Mouse (Mus musculus) urinary bladder, postnatal 14 days (tissue): ENCODE measurements around the gene Slc16a7.

Source experiments
- DNase-seq: peaks from one replicate; pipeline ENCODE4 v3.0.0; 2021; ENCODE audit warnings: low spot score

The Slc16a7 gene

DNA sequence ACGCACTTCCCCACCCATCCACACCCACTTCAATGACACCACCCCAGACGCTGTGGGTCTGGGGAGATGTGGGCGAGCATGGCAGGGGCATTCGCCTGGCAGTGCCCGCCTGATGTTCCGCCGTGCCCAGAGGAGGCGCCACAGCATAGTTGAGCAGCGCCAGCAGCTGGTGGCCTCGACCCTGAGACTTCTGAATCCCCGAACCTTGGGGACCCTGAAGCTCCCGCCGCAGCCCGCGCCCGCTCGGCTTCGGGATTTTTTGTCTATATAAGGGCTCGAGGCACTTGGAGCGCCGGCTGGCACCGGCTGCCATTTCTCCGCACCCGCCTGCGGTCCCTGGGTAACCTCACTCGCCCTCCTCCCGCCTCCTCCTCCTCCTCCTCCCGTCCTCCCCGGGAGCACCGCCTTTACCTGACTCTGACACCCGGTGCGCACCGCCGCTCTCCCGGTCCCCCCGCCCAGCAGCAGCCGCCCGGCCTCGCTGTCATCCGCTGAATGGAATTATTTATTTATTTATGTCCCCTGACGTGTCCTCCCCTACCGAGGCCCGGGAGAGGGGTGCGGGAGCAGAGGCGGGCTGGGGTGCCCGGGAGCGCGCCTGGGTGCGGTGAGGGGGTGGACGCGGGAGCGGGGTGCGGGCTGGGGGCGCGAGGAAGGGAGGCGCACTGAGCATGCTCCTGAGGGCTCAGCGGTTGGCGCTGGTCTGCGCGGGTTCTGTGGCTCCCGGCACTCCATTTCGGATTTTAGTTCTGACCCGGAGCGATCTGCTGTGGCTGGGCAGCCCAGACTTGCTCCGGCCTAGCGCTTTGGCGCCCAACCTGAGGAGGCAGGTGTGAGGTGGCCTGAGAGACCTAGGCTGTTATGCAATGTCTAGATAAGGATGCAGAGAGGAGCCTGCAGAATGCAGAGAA is at the start of gene Slc16a7:
Slc16a7 (minus strand) TSS at position 590 of the 911 bp plus-strand sequence.
- peak; percentile 86 for DNase-seq

DNA sequence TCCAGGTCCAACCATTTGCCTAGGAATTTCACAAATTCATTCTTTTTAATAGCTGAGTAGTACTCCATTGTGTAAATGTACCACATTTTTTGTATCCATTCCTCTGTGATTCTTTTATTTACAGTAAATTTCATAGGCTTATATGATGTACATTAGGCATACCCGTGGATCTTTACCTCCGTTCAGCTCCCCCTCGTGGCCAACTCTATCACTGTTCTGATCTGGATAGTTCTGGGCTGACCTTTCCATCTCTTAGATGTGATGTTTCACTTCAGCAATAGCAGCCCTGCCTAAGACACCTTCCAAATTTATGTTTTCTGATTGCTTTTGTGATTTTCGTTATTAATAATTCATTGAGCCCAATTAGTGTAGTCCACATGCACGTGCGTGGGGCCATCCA is 29.5 kb upstream of the Slc16a7 start:
- no peak for DNase-seq

DNA sequence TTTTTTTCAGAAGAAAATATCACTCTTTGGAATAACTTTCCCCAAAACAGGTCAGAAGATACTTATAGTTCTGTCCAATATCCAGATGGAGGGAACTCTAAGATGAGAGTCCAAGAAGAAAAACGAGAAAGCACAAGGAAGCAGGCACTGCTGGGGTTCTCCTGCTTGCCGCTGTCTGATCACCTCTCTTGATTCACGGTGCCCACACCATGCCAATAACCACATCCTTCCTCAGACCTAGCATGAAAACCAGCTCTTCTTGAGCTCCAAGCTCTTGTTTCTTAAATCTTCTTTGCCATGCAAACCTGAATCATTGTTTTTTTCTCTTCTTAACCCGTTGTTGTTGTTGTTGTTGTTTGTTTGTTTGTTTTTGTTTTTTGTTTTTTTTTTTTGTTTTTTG is 10.5 kb upstream of the Slc16a7 start:
- DNase-seq = no peak

DNA sequence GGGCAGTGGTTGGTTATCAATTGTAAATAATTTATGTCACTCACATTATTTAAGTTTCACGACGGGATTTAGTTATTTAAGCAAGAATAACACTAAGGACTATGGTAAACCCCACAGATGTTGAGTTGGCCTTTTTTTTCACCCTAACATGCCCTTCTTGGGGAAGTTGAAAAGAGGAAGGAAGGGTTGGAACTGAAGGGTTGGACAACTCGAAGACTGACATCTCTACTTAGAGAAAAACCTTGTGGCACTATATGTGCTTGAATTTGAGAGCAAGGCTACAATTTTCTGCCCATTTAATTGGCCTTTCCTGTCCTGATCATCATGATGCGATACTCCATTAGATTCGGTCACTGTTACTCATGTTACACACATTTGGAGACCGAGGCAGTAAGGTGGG is 746 bp upstream of the Slc16a7 start:
- no peak for DNase-seq

DNA sequence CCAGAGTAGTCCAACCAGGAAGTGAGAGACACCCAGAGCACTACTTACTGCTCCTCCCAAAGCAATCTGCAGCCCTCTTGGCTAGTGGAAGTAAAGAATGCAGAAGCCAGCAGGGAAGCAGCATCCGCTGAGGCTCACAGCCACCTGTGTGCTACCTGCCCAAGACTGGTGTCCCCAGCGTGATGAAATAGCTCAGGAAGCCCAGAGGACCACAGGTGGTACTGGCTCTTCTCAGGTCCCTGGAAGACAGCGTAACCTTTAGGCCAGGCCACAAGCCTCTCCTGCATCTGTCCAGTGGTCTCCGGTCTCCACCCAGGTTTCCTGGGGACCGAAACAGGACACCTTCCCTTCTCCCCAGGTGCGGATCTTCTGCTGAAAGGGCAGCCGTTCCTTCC is 787 bp downstream of the Slc16a7 start:
- DNase-seq = no peak

DNA sequence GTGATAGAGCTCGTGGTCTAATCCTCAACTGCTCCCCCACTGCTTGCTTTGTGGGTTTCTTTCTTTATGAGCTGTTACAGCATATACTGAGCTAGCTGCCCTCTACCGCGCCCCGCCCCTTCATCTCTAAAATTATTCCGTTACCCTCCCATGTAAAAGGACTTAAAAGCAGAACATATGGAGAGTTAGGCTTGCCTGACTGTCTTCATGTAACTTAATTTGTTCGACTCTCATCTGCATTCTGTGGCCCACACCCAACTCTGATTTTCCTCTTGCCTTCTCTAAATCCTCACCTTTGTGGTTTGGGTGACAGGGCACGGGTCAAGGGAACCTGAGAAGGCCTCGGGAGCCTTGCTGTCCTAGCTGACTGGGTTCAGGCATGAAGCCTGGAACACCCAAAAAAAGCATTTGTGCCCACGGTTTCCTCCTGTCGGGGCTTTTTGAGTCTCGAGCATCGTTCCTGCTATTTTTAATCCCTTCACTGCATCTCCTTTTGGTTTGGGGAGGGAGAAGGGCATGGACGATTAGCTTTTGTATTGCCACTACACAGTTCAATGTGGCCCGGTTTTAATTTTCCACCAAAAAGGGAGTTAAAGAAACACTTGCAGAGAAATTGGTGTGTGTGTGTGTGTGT is 1.4 kb downstream of the Slc16a7 start:
- DNase-seq = no peak

DNA sequence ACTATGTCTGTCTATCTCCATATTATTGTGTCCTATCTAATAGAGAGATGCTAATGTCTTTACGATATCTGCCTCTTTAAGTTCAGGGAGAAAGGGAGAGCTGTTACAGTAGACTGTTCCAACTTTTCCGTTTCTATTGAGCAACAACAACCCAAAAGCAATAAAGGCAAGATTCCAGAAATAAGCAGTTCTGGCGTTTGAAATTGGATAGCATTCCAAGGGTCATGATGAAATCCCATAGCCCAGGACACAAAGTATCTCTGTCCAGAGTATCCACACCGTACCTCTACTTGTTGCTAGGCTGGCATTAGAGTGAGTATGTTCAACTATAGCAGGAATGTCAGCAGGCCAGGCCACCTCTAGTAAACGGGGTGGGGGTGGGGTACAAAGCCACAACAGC is 13.7 kb downstream of the Slc16a7 start:
- no peak for DNase-seq

DNA sequence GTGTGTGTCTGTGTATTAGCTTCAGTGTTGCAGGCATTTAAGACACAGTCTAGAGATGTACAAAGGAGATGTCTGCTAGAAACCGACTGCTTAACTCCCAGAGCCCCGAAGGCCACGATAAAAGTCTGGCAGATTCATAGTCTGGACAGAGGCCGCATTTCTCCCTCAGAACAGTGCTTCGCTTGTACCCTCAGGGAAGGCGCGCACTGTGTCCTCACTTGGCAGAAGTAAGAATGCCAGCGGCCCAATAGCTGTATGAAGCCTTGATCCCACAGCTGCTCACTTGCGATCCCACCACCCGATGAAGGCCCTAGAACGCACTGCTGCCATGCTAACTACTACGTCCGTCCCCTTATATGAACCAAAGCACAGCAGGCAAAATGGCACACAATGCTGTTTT is 16.6 kb downstream of the Slc16a7 start:
- no peak for DNase-seq

DNA sequence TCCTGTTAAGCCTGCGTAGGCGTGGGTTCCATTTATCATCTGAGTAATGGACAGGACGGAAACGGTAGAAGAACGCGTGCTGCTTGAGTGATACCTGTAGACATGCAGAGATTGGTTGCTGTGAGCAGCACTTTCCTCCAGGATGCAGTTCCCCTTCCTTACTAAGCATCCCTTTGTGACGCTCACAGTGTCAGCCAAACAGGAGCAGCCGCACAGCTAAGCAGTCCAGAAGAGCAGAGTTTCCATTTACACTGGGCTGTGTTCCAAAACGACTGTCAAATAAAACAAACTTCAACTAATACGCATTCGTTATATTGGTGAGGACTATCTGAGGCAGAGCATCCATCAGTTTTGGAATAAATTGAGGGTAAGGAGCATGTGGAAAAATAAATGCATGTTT is 17.8 kb downstream of the Slc16a7 start:
- no peak for DNase-seq

DNA sequence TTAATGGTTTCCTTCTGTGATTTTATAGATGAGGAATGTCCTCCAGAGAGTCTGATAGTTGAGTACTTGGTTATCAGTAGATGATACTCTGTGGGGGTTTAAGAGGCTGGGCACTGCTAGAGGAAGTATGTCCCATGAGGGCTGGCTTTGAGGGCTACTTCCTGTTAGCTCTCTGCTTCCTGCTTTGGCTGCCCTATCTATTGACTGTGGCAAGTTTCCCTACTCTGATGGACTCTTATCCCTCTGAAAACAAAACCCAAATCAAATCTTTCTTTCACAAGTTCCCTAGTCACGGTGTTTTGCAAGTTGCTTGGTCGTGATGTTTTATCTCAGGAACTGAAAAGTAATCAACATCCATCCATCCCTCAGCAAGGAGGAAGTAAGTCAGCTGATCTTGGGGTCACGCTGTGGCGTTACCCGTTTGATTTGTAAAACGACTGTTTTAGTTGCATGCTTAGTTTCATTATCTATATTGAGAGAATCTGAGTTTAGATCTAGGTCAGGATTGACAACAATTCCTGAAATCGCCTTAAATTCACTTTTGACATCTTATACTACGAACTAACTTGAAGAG is 19.1 kb downstream of the Slc16a7 start:
- DNase-seq = no peak

DNA sequence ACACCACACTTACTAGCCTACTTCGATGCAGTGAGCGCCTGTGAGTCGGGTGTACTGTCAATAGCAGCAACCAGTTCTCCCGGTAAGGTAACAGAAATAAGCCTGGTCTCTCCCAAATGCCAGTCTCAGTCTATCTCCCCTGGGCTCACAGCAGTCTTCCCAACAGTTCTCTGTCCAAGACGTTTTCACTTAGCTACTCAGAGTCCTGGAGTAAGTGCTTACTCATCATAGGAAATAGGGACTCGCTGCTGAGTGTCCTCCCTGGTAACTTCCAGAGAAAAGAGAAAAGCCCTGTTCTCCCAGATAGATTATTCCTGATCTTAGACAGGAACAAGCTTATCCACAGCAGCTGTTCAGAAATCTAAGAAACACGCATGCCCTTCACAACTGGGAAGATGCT is 30.8 kb downstream of the Slc16a7 start:
- no peak for DNase-seq

DNA sequence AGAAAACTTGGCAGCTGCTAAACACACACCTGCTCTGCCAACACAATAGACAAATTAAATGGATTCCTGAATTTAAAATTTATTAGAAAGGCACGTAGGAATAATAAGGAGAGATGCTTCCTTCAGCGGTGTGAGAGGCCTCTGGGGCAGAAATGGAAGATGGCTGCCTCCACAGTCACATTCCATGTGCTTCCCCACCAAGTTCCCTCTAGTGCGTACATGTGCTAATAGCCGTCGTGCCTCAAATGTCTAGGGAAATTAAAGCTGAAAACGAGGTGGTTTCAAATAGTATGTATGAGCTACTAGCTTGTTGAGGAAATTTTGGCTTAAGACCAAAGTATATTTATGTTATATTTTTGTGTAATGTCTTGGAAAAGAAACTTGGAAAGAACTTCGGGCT is 36.5 kb downstream of the Slc16a7 start:
- no peak for DNase-seq

DNA sequence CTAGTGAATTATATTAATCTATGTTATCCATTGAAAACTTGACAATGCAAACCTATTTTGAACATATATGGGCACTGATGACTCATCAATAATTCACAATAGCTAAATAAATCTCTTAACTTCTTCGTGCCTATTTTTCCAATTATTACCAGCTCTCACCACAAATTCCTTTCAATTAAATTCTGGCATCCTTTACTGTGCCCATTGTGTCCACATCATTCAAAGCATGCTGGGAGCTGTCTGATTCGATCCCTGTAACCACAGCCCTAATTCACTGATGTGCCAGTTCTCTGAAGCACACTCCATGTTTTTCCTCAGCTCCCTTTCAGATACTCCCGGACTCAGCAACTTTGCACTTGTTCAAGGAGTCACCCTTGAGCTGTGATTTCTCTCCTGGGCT is 41.1 kb downstream of the Slc16a7 start:
- no peak for DNase-seq

DNA sequence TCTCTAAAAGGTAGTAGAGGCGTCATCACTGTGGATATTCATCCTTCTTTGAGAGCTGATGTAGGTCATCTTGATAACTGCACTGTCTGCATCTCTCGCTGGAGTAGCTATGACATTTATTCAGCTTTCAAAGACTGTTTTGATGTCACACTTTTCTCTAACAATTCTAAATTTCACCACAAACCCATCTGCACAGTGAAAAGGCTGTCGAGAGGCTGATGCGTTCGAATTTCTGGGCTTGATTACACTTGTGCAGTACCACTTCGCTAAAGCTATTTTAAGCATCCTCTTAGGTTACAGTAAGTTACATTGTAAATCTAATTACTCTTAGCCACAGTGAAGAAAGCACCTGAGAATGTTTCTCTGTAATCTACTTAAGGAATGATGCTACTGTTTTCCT is 42.1 kb downstream of the Slc16a7 start:
- DNase-seq = no peak

DNA sequence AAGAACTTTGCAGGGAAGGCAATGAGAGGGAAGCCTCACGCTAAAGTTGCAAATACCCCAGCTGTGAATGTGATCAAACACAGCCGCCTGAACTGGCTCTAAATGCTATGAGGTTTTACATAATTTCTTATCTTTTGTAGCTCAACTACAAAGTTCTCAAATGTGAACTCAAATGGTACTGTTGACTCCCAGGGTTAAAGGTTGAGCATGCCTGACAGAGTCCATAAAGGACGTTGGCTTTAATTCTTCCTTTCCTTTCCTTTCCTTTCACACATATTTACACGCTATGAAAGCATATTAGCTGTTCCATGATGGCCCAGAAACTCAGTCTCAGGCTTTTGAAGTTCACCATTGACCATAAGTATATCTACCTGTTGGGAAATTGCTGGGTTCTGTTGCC is 42.9 kb downstream of the Slc16a7 start:
- DNase-seq = no peak

DNA sequence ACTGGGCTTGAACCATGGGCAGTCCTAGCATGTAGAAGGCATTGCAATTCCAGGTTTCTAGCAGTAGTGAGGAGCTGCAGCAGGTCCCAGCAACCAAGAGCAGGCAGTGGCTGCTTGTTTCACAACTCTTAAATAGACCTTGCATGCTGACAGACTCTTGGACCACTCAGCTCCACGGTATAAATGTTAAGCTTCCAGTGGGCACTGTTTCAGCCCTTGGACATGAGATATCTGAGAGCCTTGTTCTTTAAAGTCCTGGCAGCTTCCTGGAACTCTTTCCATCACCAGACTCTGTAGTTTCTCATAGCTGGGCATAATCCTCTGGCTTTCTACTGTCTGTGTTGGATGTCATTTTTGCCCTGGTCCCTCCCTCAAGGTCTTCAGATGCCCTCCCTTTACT is 43.7 kb downstream of the Slc16a7 start:
- no peak for DNase-seq

DNA sequence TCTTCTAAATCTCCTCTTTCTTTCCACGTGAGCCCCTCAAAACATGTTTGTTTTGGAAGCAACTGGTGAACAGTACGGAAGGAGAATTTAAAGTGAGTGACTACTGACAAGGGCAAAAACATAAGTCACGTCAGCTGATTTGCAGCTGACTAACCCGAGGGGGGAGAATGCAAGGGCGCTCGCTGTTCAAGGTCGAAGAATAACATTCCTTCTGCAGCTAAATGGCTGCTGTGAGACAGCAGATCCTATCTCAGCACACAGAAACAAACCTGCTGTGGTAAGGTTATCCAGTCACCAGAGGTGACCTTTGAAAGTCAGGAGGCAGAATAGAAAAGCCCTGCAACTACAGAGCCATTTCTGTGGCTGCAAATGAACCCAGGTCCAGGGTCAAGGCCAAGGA is 47.1 kb downstream of the Slc16a7 start:
- no peak for DNase-seq

DNA sequence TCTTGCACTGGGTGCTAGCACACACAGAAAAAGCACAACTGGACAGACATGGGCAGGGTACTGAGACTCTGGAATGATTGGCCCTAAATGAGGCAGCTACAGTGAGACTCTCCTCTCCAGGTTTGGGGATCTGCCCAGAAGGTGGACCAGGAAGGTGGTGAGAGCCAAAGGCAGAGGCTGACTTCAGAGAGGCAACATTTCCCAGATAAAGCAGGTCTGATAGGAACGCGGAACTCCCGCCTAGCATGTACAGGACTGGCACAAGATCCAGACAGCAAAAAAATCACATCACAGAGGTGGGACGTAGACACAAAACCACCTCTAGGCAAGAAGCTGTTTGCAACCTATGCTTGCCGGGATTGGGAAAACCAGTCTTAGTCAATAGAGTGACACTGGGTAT is 55.5 kb downstream of the Slc16a7 start:
- no peak for DNase-seq

DNA sequence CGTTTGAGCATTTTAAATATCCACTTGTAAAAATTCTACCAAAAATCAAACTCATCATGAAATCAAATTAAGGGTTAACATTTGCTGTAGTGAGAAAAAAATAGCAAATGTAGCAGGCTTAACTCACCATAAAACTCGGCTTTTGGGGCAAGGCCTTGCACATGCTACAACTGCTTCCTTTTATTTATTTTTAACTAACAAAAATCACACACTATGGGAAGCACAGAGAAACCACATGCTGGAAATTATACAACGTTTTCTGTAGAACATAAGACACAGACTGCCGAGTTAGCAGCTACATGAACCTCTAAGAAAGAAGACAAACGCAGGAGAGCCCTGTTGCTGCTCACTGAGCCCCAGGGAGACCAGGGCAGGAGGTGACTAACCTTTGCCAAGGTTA is 57.9 kb downstream of the Slc16a7 start:
- no peak for DNase-seq

DNA sequence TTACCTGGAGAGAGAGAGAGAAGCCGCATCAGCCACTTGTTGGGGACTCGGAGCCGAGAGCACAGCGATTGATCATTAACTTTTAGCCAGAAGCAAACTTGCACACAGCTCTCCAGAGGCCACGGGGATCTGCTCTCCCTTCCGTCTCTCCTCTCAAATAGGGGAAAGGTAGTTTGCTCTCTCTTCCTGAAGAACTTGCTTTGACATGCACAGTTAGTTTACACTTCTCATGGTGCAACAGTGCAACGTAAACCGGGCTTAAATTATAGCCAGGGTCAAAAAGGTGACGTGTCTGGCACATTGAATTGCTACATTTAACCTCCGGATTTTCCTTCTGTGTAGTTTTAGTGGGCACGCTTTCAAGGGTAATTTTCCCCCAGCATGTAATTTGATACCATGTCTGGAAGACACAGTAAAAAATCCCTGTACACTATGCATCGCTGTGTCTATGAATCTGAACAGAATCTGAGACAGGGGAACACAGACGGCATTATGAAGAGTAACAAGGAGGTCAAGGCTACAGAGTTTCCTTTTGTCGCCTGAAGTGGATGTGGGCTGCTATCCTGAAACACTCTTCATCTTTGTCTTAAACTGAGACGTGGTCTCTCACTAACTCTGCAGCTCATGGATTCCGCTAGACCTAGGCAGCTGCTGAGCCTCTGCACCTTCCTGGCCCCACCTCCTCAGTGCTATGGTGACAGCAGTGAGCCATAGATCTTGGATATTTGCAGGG is 60.8 kb downstream of the Slc16a7 start:
- DNase-seq = peak; percentile 38

DNA sequence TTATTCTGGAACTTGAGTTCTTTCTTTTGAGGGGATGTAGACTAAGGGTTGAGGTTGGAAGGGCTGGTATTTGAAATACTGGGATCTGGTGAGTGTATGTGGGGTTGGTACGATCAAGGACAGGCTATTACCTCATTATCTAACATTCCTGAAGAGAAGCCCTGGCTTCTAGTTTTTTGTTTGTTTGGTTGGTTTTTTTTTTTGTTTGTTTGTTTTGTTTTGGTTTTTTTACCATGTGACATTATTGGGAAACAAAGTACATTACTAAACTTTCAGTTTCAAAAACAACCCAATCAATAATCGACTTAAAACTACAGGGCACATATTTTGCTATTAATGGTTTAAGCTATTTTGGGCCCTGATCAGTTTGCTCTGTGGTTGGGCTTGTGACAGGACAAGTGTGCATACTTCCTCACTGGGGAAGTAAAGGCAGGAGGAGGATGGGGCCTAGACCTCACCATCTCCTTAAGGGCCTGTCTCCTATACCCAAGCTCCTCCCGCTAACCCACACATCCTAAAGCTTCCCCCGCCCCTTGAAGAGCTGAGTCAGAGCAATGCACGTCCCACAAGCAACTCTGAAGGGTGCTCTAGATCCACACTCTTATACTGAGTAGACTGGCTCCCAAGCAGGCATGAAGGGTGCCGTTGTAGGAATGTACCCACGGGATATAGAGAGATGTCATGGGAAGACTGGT is 64.2 kb downstream of the Slc16a7 start:
- DNase-seq = no peak
